ENCODE assay signal across 9 mouse cellular contexts in the genomic region with DNA sequence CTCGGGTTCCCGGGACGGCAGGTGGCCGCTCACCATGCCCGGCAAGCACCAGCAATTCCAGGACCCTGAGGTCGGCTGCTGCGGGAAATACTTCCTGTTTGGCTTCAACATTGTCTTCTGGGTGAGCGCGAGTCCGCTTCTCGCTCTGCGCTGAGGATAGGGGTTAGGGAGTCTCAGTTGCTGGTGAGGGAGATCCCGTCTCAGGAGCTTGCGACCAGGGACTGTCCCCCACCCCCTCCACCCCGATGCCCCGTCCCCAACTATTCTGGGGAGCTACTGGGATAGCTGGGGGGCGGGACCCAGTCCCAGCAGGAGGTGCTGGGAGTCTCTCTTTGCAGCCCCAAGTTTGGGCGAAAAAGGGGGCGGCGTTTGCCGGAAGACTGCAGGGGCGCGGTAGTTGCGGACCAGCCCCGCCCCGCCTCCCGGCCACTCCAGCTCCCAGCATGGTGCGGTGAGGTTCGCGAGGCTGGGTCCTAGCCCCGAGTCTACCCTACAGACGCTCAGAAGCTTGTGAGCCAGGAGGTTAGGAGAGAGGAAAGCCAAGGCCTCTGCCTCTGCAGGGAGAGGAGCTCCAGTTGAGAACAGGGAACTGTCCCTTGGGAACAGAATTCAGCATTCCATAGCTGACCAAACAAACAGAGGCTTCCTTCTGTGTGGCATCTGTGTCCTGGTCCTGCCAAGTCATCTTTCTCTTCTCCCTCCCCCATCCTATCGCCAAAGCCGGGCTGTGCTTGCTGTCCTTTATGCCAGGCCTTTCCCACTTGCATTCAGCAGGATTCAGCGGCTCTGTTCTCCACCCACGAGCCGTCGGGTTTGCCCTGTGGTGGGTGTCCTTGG. TPM values are rescaled to one million over a fixed set of nuclear protein-coding genes. Genes with fewer than 3 reads are reported as not detected.
DNase-seq lines count a peak whose midpoint lies in the region; ATAC-seq and TF ChIP-seq lines count a peak whose summit lies in the region.
"Had no signal": no experiment of that assay in that cellular context is flagged by ENCODE, and none has a peak within 500 bp of the region (broad histone marks: within the 10 kb centered on the region; RNA-seq: fewer than 3 reads in every experiment).

No protein-coding gene starts in this region.

- intact Hi-C loops in left cerebral cortex, postnatal 25 days (cut with DNase I): no loop called here

- TF ChIP-seq CTCF in brain, embryonic 14.5 days (IDR thresholded peaks at IDR 0.05; ENCODE audit: borderline replicate concordance, extremely low read depth, insufficient read depth, insufficient read length): no peak
- TF ChIP-seq CTCF in small intestine, adult 2 months (IDR thresholded peaks at IDR 0.05; ENCODE audit: extremely low read depth, insufficient read length, insufficient replicate concordance, low read depth, low read length): no peak

- WGBS in forebrain, embryonic 13.5 days: 2% methylated on average over 38 of the region's 38 CpGs
- under 1% methylated on average over 38 of the region's 38 CpGs for WGBS in hindbrain, embryonic 10.5 days
- 2% methylated on average over 38 of the region's 38 CpGs for WGBS in small intestine, adult 2 months

- H3K9me3 ChIP-seq in forebrain, embryonic 13.5 days (replicated peaks): no peaks in the 10 kb centered on the region
- H3K9me3 ChIP-seq in hindbrain, embryonic 10.5 days: no peaks in the 10 kb centered on the region

- H3K9ac ChIP-seq in forebrain, embryonic 13.5 days: peak overlapping the region; percentile 65

- H3K36me3 ChIP-seq in forebrain, embryonic 13.5 days (ENCODE audit: poor library complexity, severe bottlenecking): no peaks in the 10 kb centered on the region
- H3K36me3 ChIP-seq in hindbrain, embryonic 10.5 days: no peaks in the 10 kb centered on the region
- H3K36me3 ChIP-seq in small intestine, adult 2 months (ENCODE audit: control insufficient read depth, insufficient read depth, low read length): no peaks in the 10 kb centered on the region

- peak overlapping the region; percentile 93 for H3K4me2 ChIP-seq in forebrain, embryonic 13.5 days

- peaks cover 22% of the 10 kb centered on the region for H3K27me3 ChIP-seq in forebrain, embryonic 13.5 days
- H3K27me3 ChIP-seq in hindbrain, embryonic 10.5 days (ENCODE audit: insufficient read depth, poor library complexity, severe bottlenecking): peaks cover 63% of the 10 kb centered on the region
- H3K27me3 ChIP-seq in small intestine, adult 2 months (ENCODE audit: control insufficient read depth, insufficient read depth, low read length): no peaks in the 10 kb centered on the region

- no peak for TF ChIP-seq POLR2A in brain, embryonic 14.5 days (IDR thresholded peaks at IDR 0.05; ENCODE audit: borderline replicate concordance, extremely low read depth, insufficient read depth, insufficient read length, poor library complexity, severe bottlenecking)
- no peak for TF ChIP-seq POLR2A in small intestine, adult 2 months (IDR thresholded peaks at IDR 0.05; ENCODE audit: low read depth, low read length)

- H3K27ac ChIP-seq in forebrain, embryonic 13.5 days: no peak overlapping the region; the same call in 1 of the 2 replicates
- H3K27ac ChIP-seq in hindbrain, embryonic 10.5 days: peak overlapping the region; percentile 79
- H3K27ac ChIP-seq in small intestine, adult 2 months (ENCODE audit: insufficient read depth, low read depth, low read length): peak overlapping the region; percentile 25; the same call in 1 of the 2 replicates

- peaks cover 16% of the 10 kb centered on the region for H3K4me1 ChIP-seq in forebrain, embryonic 13.5 days
- peaks cover 22% of the 10 kb centered on the region for H3K4me1 ChIP-seq in hindbrain, embryonic 10.5 days (replicated peaks)
- peaks cover 7% of the 10 kb centered on the region; the same call in 1 of the 2 replicates for H3K4me1 ChIP-seq in small intestine, adult 2 months (ENCODE audit: control insufficient read depth, insufficient read depth, insufficient read length, low read length)

- peak overlapping the region; percentile 58 for H3K4me3 ChIP-seq in forebrain, embryonic 13.5 days
- H3K4me3 ChIP-seq in hindbrain, embryonic 10.5 days: peak overlapping the region; percentile 64
- peak overlapping the region; percentile 69 for H3K4me3 ChIP-seq in small intestine, adult 2 months (ENCODE audit: low read depth, low read length)

- DNase-seq in layer of hippocampus, adult 11-12 months (ENCODE audit: low spot score): peak; percentile 57
- DNase-seq in layer of hippocampus, adult 9-10 months (ENCODE audit: low spot score): no peak
- DNase-seq in brain, embryonic 14.5 days (ENCODE audit: low read depth): peak; percentile 42
- DNase-seq in hindbrain, embryonic 10.5 days (ENCODE audit: low spot score): peak; percentile 57
- DNase-seq in left cerebral cortex, postnatal 25 days (ENCODE audit: low spot score in 2 of 2): peak; percentile 50 to 80

- ATAC-seq in forebrain, embryonic 13.5 days: peak; percentile 52
- 0 out of 2 replicates have a peak, but pooled peaks have one; percentile 10 for ATAC-seq in megakaryocyte progenitor cell, adult 5-6 weeks (replicated peaks; ENCODE audit: poor library complexity)

RNA-seq across cellular contexts. Expression of a gene that starts 0.6 kb away (rescaled TPM):
- polyA plus RNA-seq in brain, embryonic 14.5 days (2012; rRNA removed): 14.4 and 23.1 TPM in 2 replicates
- 11.9 and 15.0 TPM in 2 replicates for polyA plus RNA-seq in forebrain, embryonic 13.5 days (2015; fragmentation: Nextera tagmentation; extraction: Ambion mirVana)
- polyA plus RNA-seq in hindbrain, embryonic 10.5 days (2016; fragmentation: Nextera tagmentation; extraction: Ambion mirVana): 12.3 and 26.5 TPM in 2 replicates
- total RNA-seq in left cerebral cortex, postnatal 25 days (2021): 10 to 100 TPM; 69.3 to 79.1 TPM
- 0.30 and 0.73 TPM in 2 replicates for total RNA-seq in megakaryocyte progenitor cell, adult 5-6 weeks (2015)
- 0.71 and 3.0 TPM in 2 replicates for total RNA-seq in megakaryocyte progenitor cell, adult 5-6 weeks (2017)
- polyA plus RNA-seq in small intestine, adult 2 months (2012; rRNA removed): 4.9 and 16.0 TPM in 2 replicates

RNA-seq across cellular contexts. Expression of a gene that starts 6.0 kb away (rescaled TPM):
- not detected in 2 replicates for polyA plus RNA-seq in brain, embryonic 14.5 days (2012; rRNA removed)
- polyA plus RNA-seq in forebrain, embryonic 13.5 days (2015; fragmentation: Nextera tagmentation; extraction: Ambion mirVana): not detected in 2 replicates
- polyA plus RNA-seq in hindbrain, embryonic 10.5 days (2016; fragmentation: Nextera tagmentation; extraction: Ambion mirVana): not detected in 2 replicates
- not detected for total RNA-seq in left cerebral cortex, postnatal 25 days (2021)
- not detected in 2 replicates for total RNA-seq in megakaryocyte progenitor cell, adult 5-6 weeks (2015)
- total RNA-seq in megakaryocyte progenitor cell, adult 5-6 weeks (2017): not detected in 2 replicates
- polyA plus RNA-seq in small intestine, adult 2 months (2012; rRNA removed): not detected in 2 replicates
- total RNA-seq: layer of hippocampus, postnatal 25 days had no signal

RNA-seq across cellular contexts. Expression of a gene that starts 23.4 kb away (rescaled TPM):
- 45.8 and 73.6 TPM in 2 replicates for polyA plus RNA-seq in brain, embryonic 14.5 days (2012; rRNA removed)
- 9.1 and 10.6 TPM in 2 replicates for polyA plus RNA-seq in forebrain, embryonic 13.5 days (2015; fragmentation: Nextera tagmentation; extraction: Ambion mirVana)
- 2.3 and 2.4 TPM in 2 replicates for polyA plus RNA-seq in hindbrain, embryonic 10.5 days (2016; fragmentation: Nextera tagmentation; extraction: Ambion mirVana)
- 100 to 1,000 TPM; 785 to 906 TPM for total RNA-seq in left cerebral cortex, postnatal 25 days (2021)
- total RNA-seq in megakaryocyte progenitor cell, adult 5-6 weeks (2015): not detected in 2 replicates
- total RNA-seq in megakaryocyte progenitor cell, adult 5-6 weeks (2017): not detected in 2 replicates
- polyA plus RNA-seq in small intestine, adult 2 months (2012; rRNA removed): 0.37 and 0.63 TPM in 2 replicates

RNA-seq across cellular contexts. Expression of a gene that starts 40.1 kb away (rescaled TPM):
- 77.7 and 109 TPM in 2 replicates for polyA plus RNA-seq in brain, embryonic 14.5 days (2012; rRNA removed)
- 3.5 TPM in 2 replicates for polyA plus RNA-seq in forebrain, embryonic 13.5 days (2015; fragmentation: Nextera tagmentation; extraction: Ambion mirVana)
- polyA plus RNA-seq in hindbrain, embryonic 10.5 days (2016; fragmentation: Nextera tagmentation; extraction: Ambion mirVana): 1.2 and 2.5 TPM in 2 replicates
- total RNA-seq in left cerebral cortex, postnatal 25 days (2021): 100 to 1,000 TPM; 120 to 145 TPM
- not detected in 2 replicates for total RNA-seq in megakaryocyte progenitor cell, adult 5-6 weeks (2015)
- not detected in 2 replicates for total RNA-seq in megakaryocyte progenitor cell, adult 5-6 weeks (2017)
- polyA plus RNA-seq in small intestine, adult 2 months (2012; rRNA removed): 0.14 and 0.18 TPM in 2 replicates
